Mouse (Mus musculus) neural tube, embryonic 11.5 days (tissue): ENCODE measurements at regions not wholly inside any gene's neighbourhood (a gene's known extent, or its start where the extent isn't known, plus 50 kb on each side); places are given as distances from the start of the nearest gene placed in this dataset.

Experiments
- ATAC-seq: fragments of 200-750 bp; cut with Nextera tagmentation; 2 replicates; pipeline ENCODE4 v1.8.0; 2017; ENCODE audit warnings: moderate number of reproducible peaks, mild to moderate bottlenecking, moderate TSS enrichment, moderate library complexity; ENCODE audit not compliant: insufficient read depth, low FRiP score, low TSS enrichment
- DNase-seq: peaks from one replicate; pipeline ENCODE4 v3.0.0-alpha.2; 2015; ENCODE audit warnings: low spot score
- H3K27ac ChIP-seq: fragments of 300-500 bp; sonication (generic); 2 replicates; pipeline ENCODE4 v1.5.1; 2014; ENCODE audit warnings: low read depth, mild to moderate bottlenecking, low read length
- H3K27me3 ChIP-seq: fragments of 300-500 bp; sonication (generic); 2 replicates; pipeline ENCODE4 v1.6.1; 2014; ENCODE audit warnings: mild to moderate bottlenecking, low read length, mixed read lengths; ENCODE audit not compliant: control insufficient read depth, insufficient read depth
- H3K36me3 ChIP-seq: fragments of 300-500 bp; sonication (generic); 2 replicates; pipeline ENCODE4 v1.6.1; 2014; ENCODE audit warnings: mild to moderate bottlenecking, low read length, moderate library complexity, mixed read lengths; ENCODE audit not compliant: control insufficient read depth, insufficient read depth
- H3K4me1 ChIP-seq: fragments of 300-500 bp; sonication (generic); 2 replicates; pipeline ENCODE4 v1.6.1; 2014; ENCODE audit warnings: low read length, mixed read lengths; ENCODE audit not compliant: control insufficient read depth, insufficient read depth
- H3K4me2 ChIP-seq: fragments of 300-500 bp; sonication (generic); 2 replicates; pipeline ENCODE4 v1.6.1; 2014; ENCODE audit warnings: low read depth, mild to moderate bottlenecking, moderate library complexity
- H3K4me3 ChIP-seq: fragments of 300-500 bp; sonication (generic); 2 replicates; pipeline ENCODE4 v1.5.1; 2014; ENCODE audit warnings: low read depth, low read length
- H3K9ac ChIP-seq: fragments of 300-500 bp; sonication (generic); 2 replicates; pipeline ENCODE4 v1.6.1; 2014; ENCODE audit warnings: mild to moderate bottlenecking, low read length
- H3K9me3 ChIP-seq: fragments of 300-500 bp; sonication (generic); 2 replicates; pipeline ENCODE4 v1.6.1; 2016; ENCODE audit warnings: low read length; ENCODE audit not compliant: control insufficient read depth

DNA sequence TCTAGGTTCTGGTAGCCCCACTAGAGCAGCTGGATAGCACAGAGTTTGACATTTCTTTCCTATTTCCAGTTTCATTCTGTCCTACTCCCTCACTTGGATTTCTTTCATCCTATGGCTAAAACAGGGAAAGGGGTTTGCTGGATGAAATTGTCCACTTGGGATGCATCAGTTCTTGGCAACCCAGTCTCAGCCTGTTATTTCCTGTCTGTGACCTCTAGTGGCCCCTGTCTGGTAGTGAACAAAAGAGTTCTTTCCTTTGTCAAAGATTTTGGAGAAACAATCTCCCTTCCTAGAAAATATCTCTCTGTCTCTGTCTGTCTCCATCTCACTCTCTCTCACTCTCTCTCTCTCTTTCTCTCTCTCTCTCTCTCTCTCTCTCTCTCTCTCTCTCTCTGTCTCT, 50.0 kb upstream of the Ssbp2 start:
- Histone ChIP-seq H3K27ac (no peak overlapping the region), H3K36me3 (no peaks in the 10 kb centered on the region), H3K4me3 (no peak overlapping the region), H3K4me1 (no peaks in the 10 kb centered on the region), H3K9me3 (no peaks in the 10 kb centered on the region), H3K9ac (no peak overlapping the region), H3K4me2 (no peak overlapping the region), H3K27me3 (no peaks in the 10 kb centered on the region)
- DNase-seq (no peak), ATAC-seq (no peak)
